Mouse (Mus musculus): ENCODE measurements at regions not wholly inside any gene's neighbourhood (a gene's known extent, or its start where the extent isn't known, plus 50 kb on each side); places are given as distances from the start of the nearest gene placed in this dataset.
"Not testable (repeated sequence)": the region's sequence is repeated elsewhere in the genome, so short reads cannot be mapped to it uniquely, and the experiment has no call there.

GRCm38 (mm10) chr14:8867641-8868040, 201.6 kb upstream of the 4930452B06Rik start:
- Histone ChIP-seq H3K36me3 (ENCODE audit: control insufficient read depth, insufficient read depth, low read length) (no peaks in the 10 kb centered on the region), H3K27ac (replicated peaks; ENCODE audit: low read depth, low read length) (no peak overlapping the region), H3K9ac (ENCODE audit: low read depth, low read length) (no peak overlapping the region), H3K4me2 (ENCODE audit: low read depth, low read length) (no peak overlapping the region), H3K27me3 (replicated peaks; ENCODE audit: control insufficient read depth, insufficient read depth, low read length) (no peaks in the 10 kb centered on the region), H3K9me3 (ENCODE audit: control insufficient read depth, low read length) (no peaks in the 10 kb centered on the region), H3K4me3 (ENCODE audit: low read depth, low read length) (no peak overlapping the region), H3K4me1 (ENCODE audit: control insufficient read depth, insufficient read depth, low read length) (no peaks in the 10 kb centered on the region)
- DNase-seq (ENCODE audit: low spot score) (no peak), ATAC-seq (ENCODE audit: low read depth) (no peak)
- 86% methylated on average over 5 of the region's 5 CpGs for WGBS

GRCm38 (mm10) chr14:8851572-8851971, 185.5 kb upstream of the 4930452B06Rik start:
- DNase-seq (ENCODE audit: low spot score) = no peak
- peaks cover 4% of the 10 kb centered on the region; the same call in 1 of the 2 replicates for H3K9me3 ChIP-seq (ENCODE audit: control insufficient read depth, low read length)
- ATAC-seq (ENCODE audit: low read depth) = no peak

DNA sequence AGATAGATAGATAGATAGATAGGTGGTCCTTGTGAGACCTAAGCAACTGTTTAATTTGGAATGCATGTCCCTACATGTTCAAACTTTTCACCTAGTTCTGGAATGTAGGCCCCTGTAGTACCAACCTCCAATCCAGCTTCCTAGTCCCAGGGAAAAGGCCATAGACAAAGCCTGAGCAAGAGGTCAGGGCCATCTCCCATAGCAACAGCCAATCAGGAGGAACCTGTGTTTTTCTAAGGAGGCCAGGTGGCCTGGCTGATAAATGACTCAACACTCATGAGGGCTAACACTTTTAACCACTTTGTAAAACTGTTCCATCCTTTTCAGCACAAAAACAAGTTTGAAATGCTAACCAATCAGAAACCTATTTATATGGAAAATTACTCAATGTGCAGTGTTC, 184.2 kb upstream of the 4930452B06Rik start:
- H3K9me3 ChIP-seq (ENCODE audit: control insufficient read depth, low read length) = peaks cover under 1% of the 10 kb centered on the region; the same call in 1 of the 2 replicates
- no peaks in the 10 kb centered on the region for H3K27me3 ChIP-seq (replicated peaks; ENCODE audit: control insufficient read depth, insufficient read depth, low read length)
- ATAC-seq (ENCODE audit: low read depth) (no peak), DNase-seq (ENCODE audit: low spot score) (no peak)
- no peak overlapping the region for H3K4me3 ChIP-seq (ENCODE audit: low read depth, low read length)
- H3K9ac ChIP-seq (ENCODE audit: low read depth, low read length) = no peak overlapping the region
- no peaks in the 10 kb centered on the region for H3K36me3 ChIP-seq (ENCODE audit: control insufficient read depth, insufficient read depth, low read length)
- H3K27ac ChIP-seq (replicated peaks; ENCODE audit: low read depth, low read length) = no peak overlapping the region
- H3K4me1 ChIP-seq (ENCODE audit: control insufficient read depth, insufficient read depth, low read length) = no peaks in the 10 kb centered on the region
- no peak overlapping the region for H3K4me2 ChIP-seq (ENCODE audit: low read depth, low read length)

More at GRCm38 (mm10) chr14:8851572-8851971, 185.5 kb upstream of the 4930452B06Rik start:
- H3K27me3 ChIP-seq (replicated peaks; ENCODE audit: control insufficient read depth, insufficient read depth, low read length) = no peaks in the 10 kb centered on the region
- no peaks in the 10 kb centered on the region for H3K36me3 ChIP-seq (ENCODE audit: control insufficient read depth, insufficient read depth, low read length)
- no peak overlapping the region for H3K27ac ChIP-seq (replicated peaks; ENCODE audit: low read depth, low read length)
- no peak overlapping the region for H3K4me3 ChIP-seq (ENCODE audit: low read depth, low read length)
- H3K4me1 ChIP-seq (ENCODE audit: control insufficient read depth, insufficient read depth, low read length) = no peaks in the 10 kb centered on the region
- H3K9ac ChIP-seq (ENCODE audit: low read depth, low read length) = no peak overlapping the region
- H3K4me2 ChIP-seq (ENCODE audit: low read depth, low read length) = no peak overlapping the region

DNA sequence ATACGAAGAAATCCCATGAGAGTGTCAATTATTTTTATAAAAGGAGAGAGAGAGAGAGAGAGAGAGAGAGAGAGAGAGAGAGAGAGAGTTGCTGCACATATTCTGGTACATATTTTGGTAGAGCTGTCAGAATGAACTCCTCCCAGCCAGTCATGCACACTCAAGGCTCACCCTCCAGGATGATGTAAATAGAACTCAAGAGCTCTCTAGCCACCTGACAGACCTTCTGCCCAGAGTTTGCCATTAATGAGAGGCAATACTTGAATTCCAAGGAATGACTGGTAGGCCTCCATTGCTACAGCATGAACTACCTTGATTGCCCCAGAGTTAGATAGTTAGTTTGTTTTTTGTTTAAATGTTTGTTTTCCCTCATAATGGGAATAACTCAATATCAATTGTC, 167.5 kb upstream of the 4930452B06Rik start:
- Histone ChIP-seq H3K27me3 (replicated peaks; ENCODE audit: control insufficient read depth, insufficient read depth, low read length) (no peaks in the 10 kb centered on the region), H3K27ac (replicated peaks; ENCODE audit: low read depth, low read length) (no peak overlapping the region), H3K9me3 (ENCODE audit: control insufficient read depth, low read length) (no peaks in the 10 kb centered on the region), H3K4me1 (ENCODE audit: control insufficient read depth, insufficient read depth, low read length) (no peaks in the 10 kb centered on the region), H3K36me3 (ENCODE audit: control insufficient read depth, insufficient read depth, low read length) (no peaks in the 10 kb centered on the region), H3K4me2 (ENCODE audit: low read depth, low read length) (no peak overlapping the region), H3K4me3 (ENCODE audit: low read depth, low read length) (no peak overlapping the region), H3K9ac (ENCODE audit: low read depth, low read length) (no peak overlapping the region)
- WGBS = 60% methylated on average over 1 of the region's 1 CpGs
- no peak for DNase-seq (ENCODE audit: low spot score)
- no peak for ATAC-seq (ENCODE audit: low read depth)

DNA sequence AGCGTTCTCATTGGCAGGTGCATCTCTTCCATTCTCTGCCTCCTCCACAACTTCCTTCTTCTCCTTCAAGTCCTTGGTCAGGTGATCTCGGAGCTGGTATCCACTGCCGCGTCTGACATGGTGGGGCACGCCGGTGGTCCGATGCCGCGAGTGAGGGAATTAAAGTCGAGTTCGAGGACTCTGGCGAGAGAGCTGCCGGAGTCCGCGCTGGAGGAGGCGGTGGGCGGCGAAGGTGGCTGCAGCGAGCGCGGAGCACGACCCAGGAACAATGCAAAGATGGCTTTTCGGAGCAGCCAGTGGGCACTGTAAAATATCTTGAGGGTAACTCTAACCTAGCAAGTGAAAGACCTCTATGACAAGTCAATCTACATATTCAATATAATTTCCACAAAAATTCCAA, 134.2 kb upstream of the 4930452B06Rik start:
- H3K4me2 ChIP-seq (ENCODE audit: low read depth, low read length); H3K9ac ChIP-seq (ENCODE audit: low read depth, low read length); H3K27ac ChIP-seq (replicated peaks; ENCODE audit: low read depth, low read length); ATAC-seq (ENCODE audit: low read depth); DNase-seq (ENCODE audit: low spot score); H3K9me3 ChIP-seq (ENCODE audit: control insufficient read depth, low read length); H3K4me1 ChIP-seq (ENCODE audit: control insufficient read depth, insufficient read depth, low read length); H3K36me3 ChIP-seq (ENCODE audit: control insufficient read depth, insufficient read depth, low read length); H3K4me3 ChIP-seq (ENCODE audit: low read depth, low read length); H3K27me3 ChIP-seq (replicated peaks; ENCODE audit: control insufficient read depth, insufficient read depth, low read length): not testable (repeated sequence)
- whole genome bisulfite sequencing = 58% methylated on average over 23 of the region's 23 CpGs

GRCm38 (mm10) chr14:8789348-8789747, 123.3 kb upstream of the 4930452B06Rik start:
- Histone ChIP-seq H3K36me3 (ENCODE audit: control insufficient read depth, insufficient read depth, low read length) (no peaks in the 10 kb centered on the region), H3K4me3 (ENCODE audit: low read depth, low read length) (no peak overlapping the region), H3K4me2 (ENCODE audit: low read depth, low read length) (no peak overlapping the region), H3K27me3 (replicated peaks; ENCODE audit: control insufficient read depth, insufficient read depth, low read length) (no peaks in the 10 kb centered on the region), H3K9me3 (ENCODE audit: control insufficient read depth, low read length) (no peaks in the 10 kb centered on the region), H3K9ac (ENCODE audit: low read depth, low read length) (no peak overlapping the region), H3K4me1 (ENCODE audit: control insufficient read depth, insufficient read depth, low read length) (no peaks in the 10 kb centered on the region), H3K27ac (replicated peaks; ENCODE audit: low read depth, low read length) (no peak overlapping the region)
- 50% methylated on average over 1 of the region's 1 CpGs for WGBS
- peak; percentile 34 for DNase-seq (ENCODE audit: low spot score)
- ATAC-seq (ENCODE audit: low read depth) = no peak

- Histone ChIP-seq H3K27ac (replicated peaks; ENCODE audit: low read depth, low read length) (no peak overlapping the region), H3K9me3 (ENCODE audit: control insufficient read depth, low read length) (no peaks in the 10 kb centered on the region), H3K27me3 (replicated peaks; ENCODE audit: control insufficient read depth, insufficient read depth, low read length) (no peaks in the 10 kb centered on the region), H3K4me3 (ENCODE audit: low read depth, low read length) (no peak overlapping the region), H3K4me2 (ENCODE audit: low read depth, low read length) (no peak overlapping the region), H3K36me3 (ENCODE audit: control insufficient read depth, insufficient read depth, low read length) (no peaks in the 10 kb centered on the region), H3K9ac (ENCODE audit: low read depth, low read length) (no peak overlapping the region), H3K4me1 (ENCODE audit: control insufficient read depth, insufficient read depth, low read length) (peaks cover 5% of the 10 kb centered on the region; the same call in 1 of the 2 replicates)
- 52% methylated on average over 2 of the region's 2 CpGs for WGBS
- DNase-seq (ENCODE audit: low spot score) (no peak), ATAC-seq (ENCODE audit: low read depth) (no peak)
Observed at GRCm38 (mm10) chr14:8760541-8760940, 94.5 kb upstream of the 4930452B06Rik start.

- 19% methylated on average over 4 of the region's 4 CpGs for WGBS
- no peaks in the 10 kb centered on the region for H3K4me1 ChIP-seq (ENCODE audit: control insufficient read depth, insufficient read depth, low read length)
Observed at GRCm38 (mm10) chr14:8736831-8737230, 70.8 kb upstream of the 4930452B06Rik start.

DNA sequence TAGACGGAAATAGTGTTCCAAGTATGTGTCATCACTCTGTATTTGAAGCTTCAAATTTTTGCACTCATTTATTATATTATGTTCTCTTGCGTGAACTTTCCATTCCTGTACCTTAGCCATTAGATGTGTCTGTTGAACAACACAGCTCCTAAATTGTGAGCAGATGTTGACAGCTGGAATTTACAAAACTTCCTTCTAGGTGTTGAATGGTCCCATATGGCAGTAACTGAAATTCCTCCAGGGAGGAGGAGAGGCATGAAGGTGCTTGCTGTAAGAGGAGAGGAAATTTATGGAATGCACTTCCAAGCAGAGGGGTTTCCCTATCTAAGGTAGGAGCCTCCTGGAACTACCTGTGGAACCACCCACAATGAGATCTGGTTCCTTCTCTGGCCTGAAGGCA, 67.2 kb upstream of the 4930452B06Rik start:
- 45% methylated on average over 2 of the region's 2 CpGs for WGBS
- peak; percentile 36 for DNase-seq (ENCODE audit: low spot score)
- Histone ChIP-seq H3K36me3 (ENCODE audit: control insufficient read depth, insufficient read depth, low read length) (no peaks in the 10 kb centered on the region), H3K9me3 (ENCODE audit: control insufficient read depth, low read length) (no peaks in the 10 kb centered on the region), H3K4me2 (ENCODE audit: low read depth, low read length) (no peak overlapping the region), H3K4me1 (ENCODE audit: control insufficient read depth, insufficient read depth, low read length) (no peaks in the 10 kb centered on the region), H3K4me3 (ENCODE audit: low read depth, low read length) (no peak overlapping the region), H3K9ac (ENCODE audit: low read depth, low read length) (no peak overlapping the region), H3K27ac (replicated peaks; ENCODE audit: low read depth, low read length) (no peak overlapping the region), H3K27me3 (replicated peaks; ENCODE audit: control insufficient read depth, insufficient read depth, low read length) (no peaks in the 10 kb centered on the region)
- no peak for ATAC-seq (ENCODE audit: low read depth)

More at GRCm38 (mm10) chr14:8736831-8737230, 70.8 kb upstream of the 4930452B06Rik start:
- Histone ChIP-seq H3K4me2 (ENCODE audit: low read depth, low read length) (no peak overlapping the region), H3K9ac (ENCODE audit: low read depth, low read length) (no peak overlapping the region), H3K36me3 (ENCODE audit: control insufficient read depth, insufficient read depth, low read length) (no peaks in the 10 kb centered on the region), H3K4me3 (ENCODE audit: low read depth, low read length) (no peak overlapping the region), H3K9me3 (ENCODE audit: control insufficient read depth, low read length) (no peaks in the 10 kb centered on the region), H3K27ac (replicated peaks; ENCODE audit: low read depth, low read length) (no peak overlapping the region), H3K27me3 (replicated peaks; ENCODE audit: control insufficient read depth, insufficient read depth, low read length) (no peaks in the 10 kb centered on the region)
- DNase-seq (ENCODE audit: low spot score) (no peak), ATAC-seq (ENCODE audit: low read depth) (no peak)
